Mouse (Mus musculus) liver, embryonic 16.5 days (tissue): ENCODE measurements around the gene Tstd2. TPM values are rescaled to one million over a fixed set of nuclear protein-coding genes. Genes with fewer than 3 reads are reported as not detected.

Source experiments
- ATAC-seq: fragments of 200-750 bp; cut with Nextera tagmentation; 2 replicates; pipeline ENCODE4 v1.8.0; 2017; ENCODE audit warnings: low read depth, mild to moderate bottlenecking, moderate number of reproducible peaks, moderate library complexity
- H3K27ac ChIP-seq: fragments of 300-500 bp; sonication (generic); 2 replicates; pipeline ENCODE4 v1.5.1; 2014; ENCODE audit warnings: mild to moderate bottlenecking, low read length
- H3K27me3 ChIP-seq: fragments of 300-500 bp; sonication (generic); 2 replicates; pipeline ENCODE4 v1.6.1; 2014; ENCODE audit warnings: low read depth, low read length, mixed read lengths; ENCODE audit not compliant: control insufficient read depth, insufficient read depth
- H3K36me3 ChIP-seq: fragments of 300-500 bp; sonication (generic); 2 replicates; pipeline ENCODE4 v1.6.1; 2014; ENCODE audit warnings: mild to moderate bottlenecking; ENCODE audit not compliant: control insufficient read depth, insufficient read depth
- H3K4me1 ChIP-seq: fragments of 300-500 bp; sonication (generic); 2 replicates; pipeline ENCODE4 v1.6.1; 2014; ENCODE audit warnings: low read depth, low read length, mixed read lengths; ENCODE audit not compliant: control insufficient read depth
- H3K4me2 ChIP-seq: fragments of 300-500 bp; sonication (generic); 2 replicates; pipeline ENCODE4 v1.6.1; 2014; ENCODE audit warnings: low read depth, low read length, mixed read lengths
- H3K4me3 ChIP-seq: fragments of 300-500 bp; sonication (generic); 2 replicates; pipeline ENCODE4 v1.5.1; 2014; ENCODE audit warnings: low read depth, mild to moderate bottlenecking, low read length
- H3K9ac ChIP-seq: fragments of 300-500 bp; sonication (generic); 2 replicates; pipeline ENCODE4 v1.6.1; 2014; ENCODE audit warnings: low read depth, low read length
- H3K9me3 ChIP-seq: fragments of 300-500 bp; sonication (generic); replicated peaks from 2 replicates; pipeline ENCODE4 v1.6.1; 2016; ENCODE audit warnings: low read length; ENCODE audit not compliant: control insufficient read depth
- WGBS: fragments of 180-500 bp; shearing (Covaris S2); extraction: QIAGEN DNeasy Blood & Tissue Kit; methylation state at CpG from one replicate; pipeline ENCODE4 v1.1.7; 2014; ENCODE audit not compliant: insufficient replicate concordance; 5-methylcytosine and 5-hydroxymethylcytosine counted together
- polyA plus RNA-seq: library from polyadenylated mRNA; unstranded; fragments of >200 nt; fragmentation: Nextera tagmentation; extraction: Ambion mirVana; gene quantifications from 2 replicates; pipeline ENCODE4 v1.2.1, GENCODE M21; 2015

The Tstd2 gene
- polyA plus RNA-seq, 1 experiment from 2014 or later = 9.8 TPM

GRCm38 (mm10) chr4:46110084-46110483, 28.4 kb downstream of the Tstd2 start:
- Histone ChIP-seq H3K4me2 (no peak overlapping the region), H3K4me1 (no peaks in the 10 kb centered on the region), H3K36me3 (peaks cover 75% of the 10 kb centered on the region), H3K27me3 (no peaks in the 10 kb centered on the region), H3K4me3 (no peak overlapping the region), H3K9ac (no peak overlapping the region), H3K9me3 (no peaks in the 10 kb centered on the region), H3K27ac (no peak overlapping the region)
- 90% methylated on average over 8 of the region's 8 CpGs for WGBS
- no peak for ATAC-seq

DNA sequence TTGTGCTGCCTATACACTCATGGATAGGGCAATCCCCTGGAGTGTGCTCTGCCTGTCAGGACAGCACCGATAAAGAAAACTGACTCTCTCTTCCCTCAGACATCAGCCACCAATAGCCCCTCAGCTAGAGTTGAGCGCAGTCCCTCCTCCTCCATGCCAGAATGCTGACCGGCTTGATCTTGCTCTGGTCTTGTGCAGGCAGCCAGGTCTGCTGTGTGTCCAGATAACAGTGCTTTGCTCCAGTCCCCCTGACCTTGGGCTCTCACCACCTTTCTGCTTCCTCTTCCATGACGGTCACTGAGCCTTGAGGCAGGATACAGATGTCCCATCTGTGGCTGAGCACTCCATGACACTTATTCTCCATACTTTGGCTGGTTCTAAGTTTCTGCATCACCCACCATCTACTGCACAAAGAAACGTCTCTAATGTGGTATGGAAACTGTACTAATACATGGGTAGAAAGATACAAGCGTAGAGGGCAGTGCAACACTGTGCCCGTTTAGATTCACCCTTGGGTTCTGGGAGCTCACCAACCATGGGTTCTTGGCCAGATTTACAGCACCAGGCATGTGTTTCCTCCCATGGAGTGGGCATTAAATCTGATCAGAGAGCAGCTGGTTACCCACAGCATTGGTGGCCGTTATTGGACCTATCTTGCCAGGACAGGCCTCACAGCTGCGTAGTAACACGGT, 36.3 kb downstream of the Tstd2 start:
- no peak overlapping the region for H3K27ac ChIP-seq
- H3K4me1 ChIP-seq = peaks cover 13% of the 10 kb centered on the region
- no peaks in the 10 kb centered on the region for H3K27me3 ChIP-seq
- H3K4me3 ChIP-seq = no peak overlapping the region
- no peak overlapping the region for H3K4me2 ChIP-seq
- no peak for ATAC-seq
- no peak overlapping the region for H3K9ac ChIP-seq
- 86% methylated on average over 10 of the region's 10 CpGs for WGBS
- peaks cover 59% of the 10 kb centered on the region for H3K36me3 ChIP-seq
- H3K9me3 ChIP-seq = no peaks in the 10 kb centered on the region

GRCm38 (mm10) chr4:46101211-46101711, 37.2 kb downstream of the Tstd2 start:
- no peak for ATAC-seq
- H3K4me1 ChIP-seq = peaks cover 13% of the 10 kb centered on the region
- H3K27ac ChIP-seq = no peak overlapping the region
- H3K4me3 ChIP-seq = no peak overlapping the region
- WGBS = 46% methylated on average over 14 of the region's 14 CpGs
- no peak overlapping the region for H3K9ac ChIP-seq
- H3K36me3 ChIP-seq = peaks cover 60% of the 10 kb centered on the region
- no peak overlapping the region for H3K4me2 ChIP-seq
- no peaks in the 10 kb centered on the region for H3K9me3 ChIP-seq
- H3K27me3 ChIP-seq = no peaks in the 10 kb centered on the region

DNA sequence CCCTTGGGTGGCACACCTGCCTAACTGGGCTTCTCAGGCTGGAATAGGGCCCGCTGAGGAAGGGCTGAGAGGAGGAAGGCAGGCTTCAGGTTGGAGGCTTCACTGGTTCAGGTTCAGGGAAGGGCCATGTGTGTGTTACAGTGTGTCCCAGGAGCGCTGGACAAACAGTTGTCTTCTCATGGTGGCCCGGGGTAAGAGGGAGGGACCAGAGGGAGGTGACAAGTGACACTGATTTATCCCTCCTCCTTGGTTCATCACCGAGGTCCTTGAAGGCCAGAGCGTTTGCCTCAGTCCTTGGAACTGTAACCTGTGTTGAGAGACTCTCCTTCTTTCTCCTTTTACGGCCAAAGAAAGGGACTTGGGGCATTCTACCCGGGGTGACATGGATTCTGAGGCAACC, 38.0 kb downstream of the Tstd2 start:
- H3K4me1 ChIP-seq = peaks cover 13% of the 10 kb centered on the region
- H3K27me3 ChIP-seq = no peaks in the 10 kb centered on the region
- H3K9me3 ChIP-seq = no peaks in the 10 kb centered on the region
- peaks cover 62% of the 10 kb centered on the region for H3K36me3 ChIP-seq
- H3K4me2 ChIP-seq = no peak overlapping the region
- H3K27ac ChIP-seq = no peak overlapping the region
- no peak overlapping the region for H3K4me3 ChIP-seq
- 55% methylated on average over 7 of the region's 7 CpGs for WGBS
- no peak overlapping the region for H3K9ac ChIP-seq
- no peak for ATAC-seq

GRCm38 (mm10) chr4:46099132-46099531, 39.4 kb downstream of the Tstd2 start:
- ATAC-seq = no peak
- no peaks in the 10 kb centered on the region for H3K9me3 ChIP-seq
- WGBS = 81% methylated on average over 9 of the region's 9 CpGs
- peaks cover 64% of the 10 kb centered on the region for H3K36me3 ChIP-seq
- H3K27ac ChIP-seq = no peak overlapping the region
- H3K9ac ChIP-seq = no peak overlapping the region
- peaks cover 10% of the 10 kb centered on the region for H3K4me1 ChIP-seq
- no peak overlapping the region for H3K4me2 ChIP-seq
- H3K27me3 ChIP-seq = no peaks in the 10 kb centered on the region
- H3K4me3 ChIP-seq = no peak overlapping the region

GRCm38 (mm10) chr4:46097591-46097990, 40.9 kb downstream of the Tstd2 start:
- no peak for ATAC-seq
- H3K27ac ChIP-seq = no peak overlapping the region
- H3K27me3 ChIP-seq = no peaks in the 10 kb centered on the region
- H3K9ac ChIP-seq = no peak overlapping the region
- no peaks in the 10 kb centered on the region for H3K4me1 ChIP-seq
- H3K4me3 ChIP-seq = no peak overlapping the region
- H3K36me3 ChIP-seq = peaks cover 76% of the 10 kb centered on the region
- no peaks in the 10 kb centered on the region for H3K9me3 ChIP-seq
- H3K4me2 ChIP-seq = no peak overlapping the region
- 86% methylated on average over 2 of the region's 2 CpGs for WGBS

DNA sequence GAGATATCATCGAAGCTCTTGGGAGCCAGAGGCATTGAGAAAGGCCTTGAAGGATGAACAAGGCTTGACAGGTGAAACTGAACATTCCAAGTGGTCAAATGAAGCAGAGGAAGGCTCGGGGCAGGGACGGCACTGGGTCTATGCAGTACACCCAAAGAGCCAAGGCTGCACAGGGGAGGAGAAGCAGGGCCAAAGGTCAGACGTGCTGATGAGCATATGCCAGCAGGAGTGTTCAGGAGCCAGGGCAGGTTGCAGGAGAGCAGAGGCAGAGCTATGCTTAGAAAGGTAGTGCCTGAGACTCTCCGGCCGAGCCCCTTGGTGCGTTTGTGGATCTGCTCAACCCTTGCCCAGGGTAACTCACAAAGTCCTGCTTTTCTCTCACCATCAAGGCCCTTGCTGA, 41.9 kb downstream of the Tstd2 start:
- no peaks in the 10 kb centered on the region for H3K27me3 ChIP-seq
- H3K4me2 ChIP-seq = no peak overlapping the region
- peaks cover 84% of the 10 kb centered on the region for H3K36me3 ChIP-seq
- H3K4me1 ChIP-seq = no peaks in the 10 kb centered on the region
- no peaks in the 10 kb centered on the region for H3K9me3 ChIP-seq
- H3K27ac ChIP-seq = no peak overlapping the region
- no peak for ATAC-seq
- no peak overlapping the region for H3K9ac ChIP-seq
- WGBS = 87% methylated on average over 7 of the region's 7 CpGs
- no peak overlapping the region for H3K4me3 ChIP-seq

DNA sequence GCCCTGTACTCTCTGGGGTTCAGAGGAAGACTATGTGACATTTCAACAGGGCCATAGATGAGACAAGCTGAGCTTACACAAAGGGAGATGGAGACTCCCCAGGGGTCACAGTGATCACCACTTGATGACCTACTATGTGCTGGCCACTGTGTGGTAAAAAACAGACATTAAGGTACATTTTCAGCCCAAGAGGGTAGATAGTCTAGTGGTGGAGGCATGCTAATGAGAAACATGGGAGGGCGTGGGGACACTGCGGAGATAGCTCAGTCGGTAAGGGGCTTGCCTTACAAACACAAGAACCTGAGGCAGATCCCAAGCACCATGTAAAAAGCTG, 42.7 kb downstream of the Tstd2 start:
- no peaks in the 10 kb centered on the region for H3K4me1 ChIP-seq
- no peak for ATAC-seq
- no peak overlapping the region for H3K9ac ChIP-seq
- no peaks in the 10 kb centered on the region for H3K27me3 ChIP-seq
- H3K27ac ChIP-seq = no peak overlapping the region
- 89% methylated on average over 3 of the region's 3 CpGs for WGBS
- peaks cover 88% of the 10 kb centered on the region for H3K36me3 ChIP-seq
- no peak overlapping the region for H3K4me2 ChIP-seq
- no peaks in the 10 kb centered on the region for H3K9me3 ChIP-seq
- no peak overlapping the region for H3K4me3 ChIP-seq

GRCm38 (mm10) chr4:46094916-46095825, 43.3 kb downstream of the Tstd2 start:
- ATAC-seq = no peak
- 60% methylated on average over 15 of the region's 15 CpGs for WGBS
- Histone ChIP-seq H3K27me3 (no peaks in the 10 kb centered on the region), H3K4me2 (no peak overlapping the region), H3K4me3 (no peak overlapping the region), H3K4me1 (no peaks in the 10 kb centered on the region), H3K9ac (no peak overlapping the region), H3K36me3 (peaks cover 90% of the 10 kb centered on the region), H3K27ac (no peak overlapping the region), H3K9me3 (no peaks in the 10 kb centered on the region)
